Mouse (Mus musculus): ENCODE data around the gene Hoxc13.

DNA sequence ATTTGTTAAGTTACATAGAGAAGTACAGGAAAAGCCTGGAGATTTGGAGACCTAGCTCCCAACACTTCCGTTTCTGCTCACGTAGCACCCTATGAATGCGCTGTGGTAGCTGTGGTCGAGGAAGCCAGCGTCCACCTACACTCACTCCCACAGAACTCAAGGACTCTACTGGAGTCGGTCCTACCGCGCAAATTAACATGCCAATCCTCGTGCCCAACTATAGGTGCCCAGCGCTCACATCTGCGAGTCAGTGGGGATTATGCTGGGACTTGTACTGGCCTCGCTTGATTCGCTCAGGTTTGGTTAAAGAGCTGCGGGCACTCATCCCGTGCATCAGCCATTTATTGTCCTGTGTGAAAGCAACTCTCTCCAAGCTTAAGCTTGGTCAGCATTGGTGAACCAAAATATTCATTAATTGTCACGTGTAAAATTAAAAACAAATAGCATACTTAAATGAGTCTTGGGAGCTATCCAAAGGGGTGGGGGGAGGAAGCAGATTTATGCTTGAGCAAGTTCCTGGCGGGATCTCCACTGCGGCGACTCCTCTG is 7.8 kb upstream of the Hoxc13 start:
- TF ChIP-seq POLR2A (IDR thresholded peaks at IDR 0.05; ENCODE audit: insufficient read depth, low read depth, low read length) (no peak), CTCF (IDR thresholded peaks at IDR 0.05; ENCODE audit: insufficient read depth, low read depth, low read length) (no peak)
